Mouse (Mus musculus) intestine, embryonic 16.5 days (tissue): Measurements from ENCODE around the gene Col6a5. TPM values are rescaled to one million over a fixed set of nuclear protein-coding genes. Genes with fewer than 3 reads are reported as not detected.
"Not testable (repeated sequence)": the region's sequence is repeated elsewhere in the genome, so short reads cannot be mapped to it uniquely, and the experiment has no call there.

Experiments used
- ATAC-seq: fragments of 200-750 bp; cut with Nextera tagmentation; 2 replicates; pipeline ENCODE4 v1.8.0; 2017; ENCODE audit warnings: moderate TSS enrichment, moderate library complexity
- H3K27ac ChIP-seq: fragments of 300-500 bp; sonication (generic); 2 replicates; pipeline ENCODE4 v1.5.1; 2014; ENCODE audit warnings: mild to moderate bottlenecking, low read length
- H3K27me3 ChIP-seq: fragments of 300-500 bp; sonication (generic); replicated peaks from 2 replicates; pipeline ENCODE4 v1.6.1; 2014; ENCODE audit warnings: low read length, control low read depth, mixed read lengths; ENCODE audit not compliant: control insufficient read depth, insufficient read depth
- H3K36me3 ChIP-seq: fragments of 300-500 bp; sonication (generic); 2 replicates; pipeline ENCODE4 v1.6.1; 2014; ENCODE audit warnings: low read length, control low read depth; ENCODE audit not compliant: control insufficient read depth, insufficient read depth
- H3K4me1 ChIP-seq: fragments of 300-500 bp; sonication (generic); 2 replicates; pipeline ENCODE4 v1.6.1; 2014; ENCODE audit warnings: low read length, control low read depth, mixed read lengths; ENCODE audit not compliant: control insufficient read depth, insufficient read depth
- H3K4me2 ChIP-seq: fragments of 300-500 bp; sonication (generic); 2 replicates; pipeline ENCODE4 v1.6.1; 2014; ENCODE audit warnings: low read depth, low read length, control low read depth
- H3K4me3 ChIP-seq: fragments of 300-500 bp; sonication (generic); 2 replicates; pipeline ENCODE4 v1.5.1; 2014; ENCODE audit warnings: mild to moderate bottlenecking, low read length
- H3K9ac ChIP-seq: fragments of 300-500 bp; sonication (generic); 2 replicates; pipeline ENCODE4 v1.6.1; 2014; ENCODE audit warnings: low read depth, low read length
- H3K9me3 ChIP-seq: fragments of 300-500 bp; sonication (generic); 2 replicates; pipeline ENCODE4 v1.6.1; 2016; ENCODE audit warnings: low read length, control low read depth; ENCODE audit not compliant: control insufficient read depth
- WGBS: fragments of 180-500 bp; shearing (Covaris S2); extraction: QIAGEN DNeasy Blood & Tissue Kit; methylation state at CpG from one replicate; pipeline ENCODE4 v1.1.7; 2014; 5-methylcytosine and 5-hydroxymethylcytosine counted together
- polyA plus RNA-seq: library from polyadenylated mRNA; unstranded; fragments of >200 nt; fragmentation: Nextera tagmentation; extraction: Ambion mirVana; gene quantifications from 2 replicates; pipeline ENCODE4 v1.2.1, GENCODE M21; 2015

The Col6a5 gene
- polyA plus RNA-seq, 1 experiment from 2014 or later = 2.8 TPM

DNA sequence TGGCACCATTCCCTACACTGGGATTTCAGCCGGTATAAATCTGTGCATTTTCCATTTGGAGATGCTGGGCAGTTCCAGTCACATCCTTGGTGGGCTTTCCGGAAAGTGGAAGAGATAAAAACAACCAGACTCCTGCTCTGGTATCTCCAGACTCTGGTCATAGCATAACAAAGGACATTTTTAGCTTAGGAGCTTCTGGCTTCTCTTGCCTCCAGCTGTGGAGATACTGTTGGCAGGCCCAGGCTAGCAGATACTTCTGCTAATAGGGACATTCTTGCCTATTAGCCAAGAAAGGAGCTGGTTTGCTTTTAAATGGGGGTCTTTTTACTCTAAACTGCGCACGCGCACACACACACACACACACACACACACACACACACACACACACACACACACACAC lies 113.2 kb downstream of the Col6a5 start:
- WGBS = 89% methylated on average over 5 of the region's 5 CpGs
- Histone ChIP-seq H3K4me2 (no peak overlapping the region), H3K9me3 (no peaks in the 10 kb centered on the region), H3K36me3 (no peaks in the 10 kb centered on the region), H3K27ac (no peak overlapping the region), H3K9ac (no peak overlapping the region), H3K4me1 (no peaks in the 10 kb centered on the region; the same call in 1 of the 2 replicates), H3K27me3 (no peaks in the 10 kb centered on the region), H3K4me3 (no peak overlapping the region)
- no peak for ATAC-seq

DNA sequence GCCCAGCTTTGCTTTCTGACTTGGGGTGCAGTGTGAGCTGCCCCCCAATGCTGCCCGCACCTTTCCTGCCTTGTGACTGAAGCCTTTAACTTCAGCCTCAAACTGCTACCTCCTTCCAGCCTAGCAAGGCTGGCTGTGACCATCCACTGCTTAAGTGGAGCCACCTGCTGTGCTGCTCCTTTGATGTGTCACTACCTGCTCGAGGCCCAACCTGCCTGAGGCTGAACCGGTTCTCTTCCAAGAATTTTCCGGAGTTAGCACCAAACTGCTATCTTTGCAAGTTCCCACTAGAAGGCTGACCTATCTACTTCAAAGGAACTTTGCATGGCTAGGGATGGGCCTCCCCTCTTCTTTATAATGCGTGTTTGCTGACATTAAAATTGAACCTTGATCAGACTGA lies 119.1 kb downstream of the Col6a5 start:
- not testable (repeated sequence) for H3K4me3 ChIP-seq, ATAC-seq, H3K9ac ChIP-seq, H3K27ac ChIP-seq, H3K4me1 ChIP-seq, H3K4me2 ChIP-seq, H3K9me3 ChIP-seq, H3K27me3 ChIP-seq, H3K36me3 ChIP-seq
- 49% methylated on average over 5 of the region's 5 CpGs for WGBS

DNA sequence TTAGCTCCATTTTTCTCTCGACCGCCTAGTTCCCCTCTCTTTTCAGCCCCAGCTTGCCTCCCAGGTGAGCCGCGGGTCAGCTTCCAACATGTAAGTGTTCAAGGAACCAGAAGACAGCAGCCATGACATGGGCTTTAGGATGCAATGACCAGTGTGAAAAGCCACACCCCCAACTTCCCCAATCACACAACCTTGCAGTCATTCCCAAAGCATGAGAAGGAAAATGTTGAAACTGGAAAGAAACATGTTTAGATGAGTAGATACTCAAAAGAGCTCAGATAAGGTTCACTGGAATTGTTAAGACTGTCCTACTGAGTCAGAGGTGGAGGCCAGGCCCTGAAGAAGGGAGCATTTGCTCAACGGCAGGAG lies 121.3 kb downstream of the Col6a5 start:
- Histone ChIP-seq H3K27ac (no peak overlapping the region), H3K4me1 (peaks cover 4% of the 10 kb centered on the region; the same call in 1 of the 2 replicates), H3K36me3 (no peaks in the 10 kb centered on the region), H3K4me2 (no peak overlapping the region), H3K4me3 (no peak overlapping the region), H3K9me3 (no peaks in the 10 kb centered on the region), H3K27me3 (no peaks in the 10 kb centered on the region), H3K9ac (no peak overlapping the region)
- ATAC-seq = no peak
- WGBS = 90% methylated on average over 5 of the region's 5 CpGs

DNA sequence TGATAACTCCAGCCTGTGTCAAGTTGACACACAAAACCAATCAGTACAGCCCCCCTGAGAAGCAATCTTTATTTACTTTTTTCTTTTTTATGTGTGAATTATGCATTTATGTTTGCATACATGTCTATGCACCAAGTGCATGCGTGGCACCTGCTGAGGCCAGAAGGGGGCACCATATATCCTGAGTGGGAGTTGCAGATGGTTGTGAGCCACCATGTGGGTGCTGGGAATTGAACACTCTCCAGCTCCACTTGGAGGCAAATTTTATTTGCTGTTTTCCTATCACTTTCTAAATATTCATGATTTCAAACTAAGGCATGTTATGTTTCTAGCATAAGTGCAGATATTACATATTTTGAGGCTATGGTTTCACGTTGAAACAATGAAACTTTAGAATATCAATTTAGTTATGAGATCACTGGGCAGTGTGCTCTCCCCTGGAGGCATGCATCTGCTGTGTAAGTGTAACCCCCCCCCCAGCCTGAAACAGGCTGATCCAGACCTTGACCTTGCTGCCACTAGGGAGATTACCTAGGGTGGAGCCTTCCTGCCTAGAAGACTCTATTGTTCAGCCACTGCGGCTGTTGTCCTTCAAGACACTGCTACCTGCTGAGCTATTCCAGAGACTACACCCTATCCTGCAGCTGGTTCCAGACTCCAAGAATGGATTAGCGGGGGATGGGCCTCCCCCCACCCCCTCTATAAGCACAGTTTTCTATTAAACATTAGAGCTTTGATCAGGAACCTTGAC lies 121.9 kb downstream of the Col6a5 start:
- ATAC-seq = no peak
- H3K4me2 ChIP-seq = no peak overlapping the region
- H3K9ac ChIP-seq = no peak overlapping the region
- H3K9me3 ChIP-seq = no peaks in the 10 kb centered on the region
- no peak overlapping the region for H3K27ac ChIP-seq
- WGBS = 85% methylated on average over 4 of the region's 4 CpGs
- no peak overlapping the region for H3K4me3 ChIP-seq
- no peaks in the 10 kb centered on the region for H3K36me3 ChIP-seq
- H3K27me3 ChIP-seq = no peaks in the 10 kb centered on the region
- H3K4me1 ChIP-seq = peaks cover 4% of the 10 kb centered on the region; the same call in 1 of the 2 replicates

DNA sequence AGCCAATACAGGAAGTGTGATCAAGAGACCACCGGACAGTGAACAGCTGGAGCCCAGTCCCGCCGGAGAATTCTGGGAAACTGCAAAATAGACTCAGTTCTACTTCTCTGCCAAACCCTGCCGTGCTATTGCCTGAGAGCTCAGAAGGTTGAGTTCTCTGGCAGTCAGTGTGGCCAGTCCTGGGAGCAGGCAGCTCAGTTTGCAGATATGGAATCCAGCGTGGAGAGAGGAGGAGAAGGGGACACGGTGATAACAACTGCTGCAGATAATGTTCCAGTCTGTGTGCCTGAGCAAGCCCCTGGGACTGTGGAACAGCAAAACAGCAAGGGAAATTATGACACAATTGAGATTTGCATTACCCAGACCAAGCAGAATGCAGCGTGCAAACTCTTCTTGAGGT lies 124.9 kb downstream of the Col6a5 start:
- Histone ChIP-seq H3K4me2 (no peak overlapping the region), H3K9me3 (no peaks in the 10 kb centered on the region), H3K27me3 (no peaks in the 10 kb centered on the region), H3K4me1 (peaks cover 4% of the 10 kb centered on the region; the same call in 1 of the 2 replicates), H3K9ac (no peak overlapping the region), H3K27ac (no peak overlapping the region), H3K36me3 (no peaks in the 10 kb centered on the region), H3K4me3 (no peak overlapping the region)
- WGBS = 53% methylated on average over 7 of the region's 7 CpGs
- ATAC-seq = no peak

DNA sequence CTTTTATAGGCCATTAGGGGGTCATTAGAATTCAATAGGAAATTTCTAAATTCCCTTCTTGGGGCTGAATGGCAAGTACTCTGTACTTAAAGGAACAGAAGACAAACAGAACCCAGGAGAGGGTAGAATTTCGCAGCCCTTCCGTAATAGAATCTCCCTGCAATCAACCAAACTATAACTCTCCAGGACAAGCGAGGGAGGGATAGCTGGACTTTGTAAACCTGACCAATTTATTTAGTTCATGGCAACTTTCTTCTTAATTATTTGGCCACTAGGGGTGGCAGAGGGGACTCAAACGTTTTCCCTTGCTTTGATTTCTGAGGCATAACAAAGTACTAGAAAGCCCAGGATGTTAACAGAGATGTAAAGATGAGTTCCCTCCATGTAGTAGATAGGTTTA lies 125.6 kb downstream of the Col6a5 start:
- no peaks in the 10 kb centered on the region for H3K36me3 ChIP-seq
- H3K27ac ChIP-seq = no peak overlapping the region
- H3K27me3 ChIP-seq = no peaks in the 10 kb centered on the region
- WGBS = 43% methylated on average over 4 of the region's 4 CpGs
- H3K4me1 ChIP-seq = peaks cover 4% of the 10 kb centered on the region; the same call in 1 of the 2 replicates
- no peak overlapping the region for H3K9ac ChIP-seq
- H3K9me3 ChIP-seq = no peaks in the 10 kb centered on the region
- no peak overlapping the region for H3K4me3 ChIP-seq
- no peak overlapping the region for H3K4me2 ChIP-seq
- ATAC-seq = no peak

DNA sequence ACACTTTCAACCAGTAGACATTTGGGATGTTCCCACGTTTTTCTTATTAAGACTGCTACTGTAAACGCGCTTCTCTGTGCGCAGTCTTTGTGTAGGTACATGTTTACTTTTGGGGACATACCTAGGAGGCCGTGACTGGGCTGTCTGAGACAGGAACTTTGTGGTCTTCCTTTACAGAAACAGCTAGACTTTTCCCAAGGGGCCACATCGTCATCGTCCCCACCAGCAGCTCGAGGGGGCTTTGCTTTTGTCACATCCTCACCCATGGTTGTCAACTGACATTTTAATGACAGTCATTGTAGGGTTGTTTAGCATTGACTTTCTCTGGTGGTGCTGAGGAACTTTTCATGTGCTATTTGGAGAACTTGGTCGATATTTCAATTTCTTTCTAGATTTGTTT lies 129.2 kb downstream of the Col6a5 start:
- H3K27ac ChIP-seq = no peak overlapping the region
- ATAC-seq = no peak
- peaks cover 3% of the 10 kb centered on the region; the same call in 1 of the 2 replicates for H3K27me3 ChIP-seq
- no peak overlapping the region for H3K4me3 ChIP-seq
- H3K36me3 ChIP-seq = no peaks in the 10 kb centered on the region
- no peak overlapping the region for H3K4me2 ChIP-seq
- no peaks in the 10 kb centered on the region for H3K9me3 ChIP-seq
- H3K4me1 ChIP-seq = peaks cover 4% of the 10 kb centered on the region; the same call in 1 of the 2 replicates
- WGBS = 86% methylated on average over 9 of the region's 9 CpGs
- H3K9ac ChIP-seq = no peak overlapping the region

DNA sequence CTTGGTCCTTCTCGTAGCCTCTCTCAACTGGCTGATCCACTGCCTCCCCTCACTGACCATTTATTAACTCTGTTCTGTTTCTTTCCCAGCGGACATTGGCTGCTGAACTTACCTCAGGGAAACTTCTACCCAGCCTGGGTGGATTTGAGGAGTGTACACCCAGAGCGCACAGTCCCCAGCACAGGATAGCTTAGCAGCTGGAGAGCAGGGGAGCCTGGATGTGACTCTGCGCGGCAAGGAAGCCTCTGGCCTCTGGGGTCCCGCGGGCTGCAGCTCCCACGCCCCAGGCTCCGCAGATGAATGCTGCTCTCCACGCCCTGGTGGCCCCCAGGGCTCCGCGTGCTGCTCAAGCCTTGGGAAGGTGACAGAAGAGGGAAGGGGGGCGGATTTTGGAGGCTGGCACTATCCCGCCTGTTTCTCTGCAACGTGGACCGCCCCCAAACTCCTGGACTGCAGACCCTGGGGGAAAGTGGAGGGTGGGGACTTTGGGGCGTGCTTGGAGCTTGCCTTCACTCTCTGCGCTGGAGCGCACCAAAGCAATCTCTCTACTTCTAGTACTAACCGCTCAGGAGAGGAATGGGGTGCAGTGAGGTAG lies 132.6 kb downstream of the Col6a5 start, which contains the start of gene Col6a6:
TSS of gene Col6a6 (minus strand) at position 370 of the 595 bp plus-strand sequence.
- H3K4me2 ChIP-seq = 0 out of 2 replicates have a peak within 1 kb of the TSS, but pooled peaks have one; percentile 32
- no peak within 1 kb of the TSS for H3K27ac ChIP-seq
- no peaks in the 10 kb centered on the region for H3K4me1 ChIP-seq
- ATAC-seq = no peak
- WGBS = 15% methylated on average over 20 of the region's 20 CpGs
- H3K27me3 ChIP-seq = peaks cover 3% of the 10 kb centered on the region; the same call in 1 of the 2 replicates
- H3K4me3 ChIP-seq = peak within 1 kb of the TSS; percentile 26
- 0 out of 2 replicates have a peak within 1 kb of the TSS, but pooled peaks have one; percentile 43 for H3K9ac ChIP-seq
- no peaks in the 10 kb centered on the region for H3K36me3 ChIP-seq
- no peaks in the 10 kb centered on the region for H3K9me3 ChIP-seq

DNA sequence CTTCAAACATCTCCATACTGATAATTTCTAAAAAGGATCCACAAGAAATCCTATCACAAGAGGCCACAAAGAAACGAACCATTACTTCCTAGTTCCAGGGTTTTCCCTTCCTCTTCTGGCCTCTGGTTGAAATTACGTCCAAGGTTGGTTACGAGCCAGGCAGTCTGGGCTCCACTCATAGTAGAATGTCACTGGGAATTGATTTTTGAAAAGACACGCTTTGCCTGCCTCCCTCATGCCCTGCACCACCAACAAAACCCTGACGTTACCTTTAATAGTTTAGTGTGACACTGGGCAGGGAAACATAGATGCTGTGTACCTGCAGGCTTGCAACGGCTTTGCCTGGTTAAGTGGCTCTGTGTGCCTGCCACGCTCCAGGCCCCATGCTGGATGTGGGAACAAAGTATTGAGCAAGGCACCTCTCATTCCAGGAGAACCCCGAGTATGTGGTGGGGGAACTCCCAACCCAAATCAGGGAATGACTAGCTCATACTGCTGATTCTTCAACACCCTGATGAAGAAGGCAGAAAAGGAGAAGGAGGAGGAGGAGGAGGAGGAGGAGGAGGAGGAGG lies 133.3 kb downstream of the Col6a5 start:
- H3K9me3 ChIP-seq = no peaks in the 10 kb centered on the region
- no peak overlapping the region for H3K9ac ChIP-seq
- H3K4me2 ChIP-seq = no peak overlapping the region
- peaks cover 3% of the 10 kb centered on the region; the same call in 1 of the 2 replicates for H3K27me3 ChIP-seq
- 70% methylated on average over 8 of the region's 8 CpGs for WGBS
- H3K27ac ChIP-seq = no peak overlapping the region
- no peak overlapping the region for H3K4me3 ChIP-seq
- no peaks in the 10 kb centered on the region for H3K4me1 ChIP-seq
- ATAC-seq = no peak
- no peaks in the 10 kb centered on the region for H3K36me3 ChIP-seq
